ENCODE assay signal across 12 mouse cellular contexts in genomic region chr15:63400011-63400410, GRCm38 (mm10).
"Had no signal": no experiment of that assay in that cellular context is flagged by ENCODE, and none has a peak within 500 bp of the region (broad histone marks: within the 10 kb centered on the region; RNA-seq: fewer than 3 reads in every experiment).

No protein-coding gene starts in this region.

- H3K9me3 ChIP-seq: limb, embryonic 10.5 days; liver, embryonic 15.5 days; midbrain, embryonic 10.5 days; neural tube, embryonic 12.5 days had no signal

- H3K4me1 ChIP-seq: liver, embryonic 15.5 days; midbrain, embryonic 10.5 days; neural tube, embryonic 12.5 days had no signal

- H3K27me3 ChIP-seq: liver, embryonic 15.5 days; neural tube, embryonic 12.5 days had no signal

- H3K4me3 ChIP-seq: limb, embryonic 10.5 days; liver, embryonic 15.5 days; midbrain, embryonic 10.5 days; neural tube, embryonic 12.5 days had no signal

- H3K4me2 ChIP-seq: liver, embryonic 11.5 days; liver, embryonic 15.5 days; neural tube, embryonic 12.5 days had no signal

- ATAC-seq: lung, postnatal 0 days had no signal

- H3K36me3 ChIP-seq: limb, embryonic 10.5 days; liver, embryonic 15.5 days; midbrain, embryonic 10.5 days; neural tube, embryonic 12.5 days had no signal

- DNase-seq: kidney, postnatal 36 days; lung, adult 2 months; lung, postnatal 4 days; midbrain, embryonic 14.5 days; thymus, postnatal 4 days had no signal

- H3K9ac ChIP-seq: liver, embryonic 15.5 days; neural tube, embryonic 12.5 days had no signal

- H3K27ac ChIP-seq: limb, embryonic 10.5 days; liver, embryonic 15.5 days; midbrain, embryonic 10.5 days; neural tube, embryonic 12.5 days; stomach, postnatal 0 days had no signal
